Mouse (Mus musculus) myocyte (in vitro differentiated cells): Measurements from ENCODE around the gene Cul5.

Experiments
- MYOD1 ChIP-seq, 3 experiments: IDR thresholded peaks; one replicate each; pipeline ENCODE4 v1.6.1; 2011; ENCODE audit warnings: control low read depth in 2 of 3, low read depth in 2 of 3, mild to moderate bottlenecking in 2 of 3, moderate library complexity in 1 of 3; ENCODE audit not compliant: insufficient read length in 2 of 3, control insufficient read depth in 1 of 3
- MYOG ChIP-seq, 3 experiments: IDR thresholded peaks; one replicate each; pipeline ENCODE4 v1.6.1; 2011; ENCODE audit warnings: control low read depth in 2 of 3, low read depth in 2 of 3, mild to moderate bottlenecking in 2 of 3; ENCODE audit not compliant: insufficient read length in 2 of 3, control insufficient read depth in 1 of 3, insufficient read depth in 1 of 3
- REST ChIP-seq: IDR thresholded peaks from one replicate; pipeline ENCODE4 v1.6.1; 2011; ENCODE audit warnings: mild to moderate bottlenecking, control low read depth, moderate library complexity; ENCODE audit not compliant: insufficient read depth, insufficient read length
- USF1 ChIP-seq: IDR thresholded peaks from one replicate; pipeline ENCODE4 v1.6.1; 2011; ENCODE audit warnings: low read depth, mild to moderate bottlenecking, control low read depth, moderate library complexity

DNA sequence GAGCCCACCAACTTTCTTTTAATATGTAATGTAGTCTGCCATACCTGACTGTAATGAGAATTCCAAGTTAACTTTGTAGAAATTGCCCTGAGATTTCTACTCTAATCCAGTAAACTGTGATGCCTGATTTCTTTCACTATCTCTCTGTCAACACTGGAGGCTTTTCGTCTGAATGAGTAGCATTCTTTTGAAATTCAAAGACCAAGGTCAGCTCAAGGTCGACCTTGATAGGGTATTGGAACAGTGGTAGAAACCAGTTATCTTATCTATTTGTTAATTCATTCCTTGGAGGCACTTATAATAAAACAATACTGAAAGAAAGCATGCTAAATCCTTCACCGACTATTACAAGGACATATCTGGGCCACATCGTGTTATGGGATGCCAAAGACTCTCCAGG is 7.1 kb upstream of the Cul5 start:
- no peak for TF ChIP-seq MYOG (IDR thresholded peaks at IDR 0.05; ENCODE audit: control insufficient read depth in 1 of 3, insufficient read depth in 1 of 3, insufficient read length in 2 of 3, low read depth in 2 of 3)
- no peak for TF ChIP-seq REST
- TF ChIP-seq USF1 = no peak
- no peak for TF ChIP-seq MYOD1 (IDR thresholded peaks at IDR 0.05; ENCODE audit: control insufficient read depth in 1 of 3, insufficient read length in 2 of 3, low read depth in 2 of 3)
